Mouse (Mus musculus): ENCODE results near the gene Arsg. TPM values are rescaled to one million over a fixed set of nuclear protein-coding genes. Genes with fewer than 3 reads are reported as not detected.

The Arsg gene
- 1 to 10 TPM; 4.5 to 5.5 TPM for polyA plus RNA-seq (2017; shearing (Covaris generic))

- peak; percentile 74 for ATAC-seq
These were observed at the start of gene Arsg, which contains the start of gene Slc16a6 for GRCm38 (mm10) chr11:109473171-109474085. Gene Arsg, plus strand, starts transcription at chr11:109473374. Gene Slc16a6, minus strand, starts transcription at chr11:109473598.

- ATAC-seq = peak; percentile 85
These were observed 47.5 kb upstream of the Arsg start, which contains the start of gene Amz2 for GRCm38 (mm10) chr11:109425392-109426271. Gene Amz2, plus strand, starts transcription at chr11:109425946.

- no peak for ATAC-seq
These were observed 46.9 kb upstream of the Arsg start for GRCm38 (mm10) chr11:109426272-109426586.

GRCm38 (mm10) chr11:109427353-109427752 lies 45.8 kb upstream of the Arsg start:
- ATAC-seq = no peak

GRCm38 (mm10) chr11:109434233-109434798 lies 38.9 kb upstream of the Arsg start:
- peak; percentile 10 for ATAC-seq

GRCm38 (mm10) chr11:109436889-109437288 lies 36.3 kb upstream of the Arsg start:
- no peak for ATAC-seq

GRCm38 (mm10) chr11:109439209-109439608 lies 34.0 kb upstream of the Arsg start:
- ATAC-seq = no peak

- peak; percentile 84 for ATAC-seq
These were observed 33.3 kb upstream of the Arsg start for GRCm38 (mm10) chr11:109439829-109440340.

- no peak for ATAC-seq
These were observed 32.5 kb upstream of the Arsg start for GRCm38 (mm10) chr11:109440641-109441040.

GRCm38 (mm10) chr11:109441119-109441518 lies 32.1 kb upstream of the Arsg start:
- peak; percentile 48 for ATAC-seq

- no peak for ATAC-seq
These were observed 30.9 kb upstream of the Arsg start for GRCm38 (mm10) chr11:109442166-109442730.

GRCm38 (mm10) chr11:109443468-109444263 lies 29.5 kb upstream of the Arsg start:
- ATAC-seq = no peak

- ATAC-seq = no peak
These were observed 28.6 kb upstream of the Arsg start for GRCm38 (mm10) chr11:109444600-109444999.

GRCm38 (mm10) chr11:109445438-109446035 lies 27.6 kb upstream of the Arsg start:
- ATAC-seq = peak; percentile 41

- ATAC-seq = no peak
These were observed 22.0 kb upstream of the Arsg start for GRCm38 (mm10) chr11:109451169-109451568.

GRCm38 (mm10) chr11:109456261-109456660 lies 16.9 kb upstream of the Arsg start:
- ATAC-seq = no peak

GRCm38 (mm10) chr11:109458165-109458564 lies 15.0 kb upstream of the Arsg start:
- ATAC-seq = no peak

- no peak for ATAC-seq
These were observed 12.6 kb upstream of the Arsg start for GRCm38 (mm10) chr11:109460586-109460985.

- ATAC-seq = no peak
These were observed 8.1 kb upstream of the Arsg start for GRCm38 (mm10) chr11:109465068-109465467.

GRCm38 (mm10) chr11:109466987-109467386 lies 6.2 kb upstream of the Arsg start:
- no peak for ATAC-seq

GRCm38 (mm10) chr11:109468133-109468532 lies 5.0 kb upstream of the Arsg start:
- ATAC-seq = no peak
